Mouse (Mus musculus): ENCODE results near the gene Pik3c2a. TPM values are rescaled to one million over a fixed set of nuclear protein-coding genes. Genes with fewer than 3 reads are reported as not detected.

Pik3c2a gene
- 105 TPM for polyA plus RNA-seq (2014; fragmentation: Illumina TruSeq; extraction: RNeasy Lipid Tissue Mini Kit (QIAGEN cat#74804))

GRCm38 (mm10) chr7:116443004-116443696 is at the start of gene Pik3c2a:
Gene Pik3c2a (minus strand): TSS chr7:116443449.

GRCm38 (mm10) chr7:116333713-116334668 is 109.3 kb downstream of the Pik3c2a start, which contains the start of gene Rps13:
Gene Rps13 (minus strand): TSS chr7:116334195.

DNA sequence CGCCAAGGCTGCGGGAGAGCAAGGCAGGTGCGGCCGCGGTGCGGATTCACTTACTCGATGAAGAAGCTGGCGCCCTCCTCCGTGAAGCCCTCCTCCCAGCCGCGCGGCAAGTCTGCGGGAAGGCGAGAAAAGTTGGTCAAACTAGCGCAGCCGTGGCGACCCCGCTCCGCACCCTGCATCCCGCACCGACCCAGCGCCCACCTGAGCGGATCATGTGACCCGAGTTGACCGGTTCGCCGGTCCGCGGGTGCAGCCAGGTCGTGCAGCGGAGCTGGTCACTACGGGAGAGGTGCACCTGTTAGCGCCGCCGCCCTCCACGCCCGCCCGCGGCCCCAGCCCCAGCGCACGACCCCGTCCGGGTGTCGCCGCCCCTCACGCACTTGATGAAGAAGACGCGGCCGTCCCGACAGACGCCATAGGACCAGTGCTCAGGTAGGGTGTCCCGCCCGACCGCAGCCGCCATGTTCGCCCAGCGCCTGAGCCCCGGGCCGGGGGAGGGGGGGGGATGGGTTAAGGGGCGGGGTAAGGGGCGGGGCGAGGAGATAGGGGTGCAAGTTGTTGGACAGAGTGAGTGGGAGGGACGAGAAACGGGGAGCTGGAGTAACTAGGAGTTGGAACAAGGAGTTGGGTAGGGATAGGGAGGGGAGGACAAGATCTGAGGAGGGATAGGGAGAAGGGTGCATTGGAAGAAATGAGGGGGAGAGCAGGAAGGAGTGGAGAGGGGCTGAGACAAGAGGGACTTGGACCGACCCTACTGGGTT is 135.2 kb downstream of the Pik3c2a start, which contains the start of gene Plekha7:
Gene Plekha7 (minus strand): TSS at position 506 of the 761 bp plus-strand sequence.

Other genes with a start within 250 kb of the Pik3c2a start
- gene Plekha7, start 135.1 kb downstream of the Pik3c2a start, polyA plus RNA-seq (2014; fragmentation: Illumina TruSeq; extraction: RNeasy Lipid Tissue Mini Kit (QIAGEN cat#74804)) = 4.8 TPM
- 1,059 TPM for gene Rps13, start 109.3 kb downstream of the Pik3c2a start, polyA plus RNA-seq (2014; fragmentation: Illumina TruSeq; extraction: RNeasy Lipid Tissue Mini Kit (QIAGEN cat#74804))
- 149 TPM for gene Nucb2, start 60.9 kb upstream of the Pik3c2a start, polyA plus RNA-seq (2014; fragmentation: Illumina TruSeq; extraction: RNeasy Lipid Tissue Mini Kit (QIAGEN cat#74804))

All from ovary, adult 10 weeks (tissue).